Mouse (Mus musculus): Measurements from ENCODE around the gene Cyp2w1.

GRCm38 (mm10) chr5:139332590-139333272, 19.7 kb upstream of the Cyp2w1 start:
- TF ChIP-seq CTCF (IDR thresholded peaks at IDR 0.05; ENCODE audit: low read depth) (no peak), EP300 (IDR thresholded peaks at IDR 0.05; ENCODE audit: low read depth) (no peak)

Data from liver, postnatal 0 days (tissue).